Mouse (Mus musculus) gastrocnemius, adult 2 months (tissue): ENCODE results near the gene Nme3. TPM values are rescaled to one million over a fixed set of nuclear protein-coding genes. Genes with fewer than 3 reads are reported as not detected.
"Not testable (repeated sequence)": the region's sequence is repeated elsewhere in the genome, so short reads cannot be mapped to it uniquely, and the experiment has no call there.

Experiments
- DNase-seq: peaks from one replicate; pipeline ENCODE4 v3.0.0; 2022
- H3K27ac ChIP-seq: fragments of 200-600 bp; 2 replicates; pipeline ENCODE4 v1.8.1; 2022; ENCODE audit warnings: mild to moderate bottlenecking
- H3K4me3 ChIP-seq: fragments of 200-600 bp; 2 replicates; pipeline ENCODE4 v1.8.1; 2022; ENCODE audit warnings: mild to moderate bottlenecking, moderate library complexity
- CTCF ChIP-seq: fragments of 200-600 bp; IDR thresholded peaks from 2 replicates; pipeline ENCODE4 v1.8.1; 2022; ENCODE audit warnings: antibody characterized with exemption, mild to moderate bottlenecking, moderate library complexity
- intact Hi-C: fragments of 180-260 bp; cut with DNase I; formaldehyde crosslinking; loops from one replicate; pipeline ENCODE4 v1.15.1; 2025
- total RNA-seq, 2 experiments: library from RNA; stranded (reverse); gene quantifications; 2 replicates each; pipeline ENCODE4 v1.2.3; 2021

The Nme3 gene
- total RNA-seq, 2 experiments from 2014 or later: 10.2 to 13.1 TPM

- intact Hi-C loops: no loop called here
- no peak for DNase-seq
- Histone ChIP-seq H3K4me3 (no peak overlapping the region), H3K27ac (no peak overlapping the region)
- TF ChIP-seq CTCF: no peak
These were observed 26.9 kb downstream of the Nme3 start for GRCm38 (mm10) chr17:24923246-24923645.

- intact Hi-C loops: no loop called here
- Histone ChIP-seq H3K27ac (no peak overlapping the region), H3K4me3 (no peak overlapping the region)
- no peak for DNase-seq
- TF ChIP-seq CTCF: no peak
These were observed 33.2 kb downstream of the Nme3 start for GRCm38 (mm10) chr17:24929506-24929905.

- H3K27ac ChIP-seq: no peak overlapping the region
- intact Hi-C loops: no loop called here
- no peak for DNase-seq
- no peak for TF ChIP-seq CTCF
- no peak overlapping the region for H3K4me3 ChIP-seq
These were observed 36.1 kb downstream of the Nme3 start for GRCm38 (mm10) chr17:24932431-24932830.

GRCm38 (mm10) chr17:24933163-24933562, 36.9 kb downstream of the Nme3 start:
- no peak for TF ChIP-seq CTCF
- Histone ChIP-seq H3K4me3 (no peak overlapping the region), H3K27ac (no peak overlapping the region)
- no peak for DNase-seq
- intact Hi-C loops: no loop called here

GRCm38 (mm10) chr17:24934926-24935325, 38.6 kb downstream of the Nme3 start:
- Histone ChIP-seq H3K4me3 (peak overlapping the region; percentile 99), H3K27ac (no peak overlapping the region)
- TF ChIP-seq CTCF: no peak
- intact Hi-C loops: loop anchor here (5.0 kb wide), 2 partner anchors 77 to 337 kb away; partner anchors contain the start of gene Ube2i
- no peak for DNase-seq

GRCm38 (mm10) chr17:24935666-24936065, 39.4 kb downstream of the Nme3 start:
- Histone ChIP-seq H3K4me3 (peak overlapping the region; percentile 99), H3K27ac (peak overlapping the region; percentile 91; the same call in 1 of the 2 replicates)
- intact Hi-C loops: loop anchor here (5.0 kb wide), 2 partner anchors 77 to 337 kb away; partner anchors contain the start of gene Ube2i
- TF ChIP-seq CTCF: no peak
- DNase-seq: no peak

- peak within 1 kb of the TSS; percentile 99 for H3K4me3 ChIP-seq
- DNase-seq: peak; percentile 98
- TF ChIP-seq CTCF: peak; percentile 9; the same call in 1 of the 2 replicates
- intact Hi-C loops: loop anchor here (5.0 kb wide), 2 partner anchors 76 to 336 kb away; partner anchors contain the start of gene Ube2i
- peak within 1 kb of the TSS; percentile 91 for H3K27ac ChIP-seq
These were observed 40.2 kb downstream of the Nme3 start, which contains the start of gene Mapk8ip3 for GRCm38 (mm10) chr17:24936259-24937237. TSS of gene Mapk8ip3 (minus strand) at chr17:24936977.

- H3K27ac ChIP-seq: peak overlapping the region; percentile 91
- intact Hi-C loops: loop anchor here (5.0 kb wide), 2 partner anchors 75 to 335 kb away; partner anchors contain the start of gene Ube2i
- TF ChIP-seq CTCF: peak; percentile 8; the same call in 1 of the 2 replicates
- H3K4me3 ChIP-seq: peak overlapping the region; percentile 99
- DNase-seq: no peak
These were observed 41.0 kb downstream of the Nme3 start for GRCm38 (mm10) chr17:24937266-24937665.

GRCm38 (mm10) chr17:24942453-24942852, 46.2 kb downstream of the Nme3 start:
- TF ChIP-seq CTCF: peak; percentile 74
- H3K27ac ChIP-seq, intact Hi-C loops, H3K4me3 ChIP-seq: not testable (repeated sequence)
- peak; percentile 54 for DNase-seq

GRCm38 (mm10) chr17:24943036-24943435, 46.7 kb downstream of the Nme3 start:
- no peak overlapping the region for H3K4me3 ChIP-seq
- DNase-seq: no peak
- no peak overlapping the region for H3K27ac ChIP-seq
- TF ChIP-seq CTCF: no peak
- intact Hi-C loops: no loop called here

GRCm38 (mm10) chr17:24943589-24943988, 47.3 kb downstream of the Nme3 start:
- DNase-seq, intact Hi-C loops: not testable (repeated sequence)

More at GRCm38 (mm10) chr17:24943589-24943988, 47.3 kb downstream of the Nme3 start:
- H3K4me3 ChIP-seq, H3K27ac ChIP-seq: not testable (repeated sequence)

Other genes with a start within 250 kb of the Nme3 start
- gene Slc9a3r2, start 246.2 kb upstream of the Nme3 start, total RNA-seq: 10 to 100 TPM; 27.8 to 52.9 TPM
- not detected for gene Npw, start 238.0 kb upstream of the Nme3 start, total RNA-seq
- 10 to 100 TPM; 22.1 to 24.5 TPM for gene Zfp598, start 226.8 kb upstream of the Nme3 start, total RNA-seq
- not detected for gene Syngr3, start 206.5 kb upstream of the Nme3 start, total RNA-seq
- gene Gfer, start 200.3 kb upstream of the Nme3 start, total RNA-seq: 10 to 100 TPM; 32.8 to 37.5 TPM
- under 1 TPM; 0.56 to 0.74 TPM for gene Noxo1, start 200.3 kb upstream of the Nme3 start, total RNA-seq
- gene Tbl3, start 188.8 kb upstream of the Nme3 start, total RNA-seq: 10 to 100 TPM; 15.5 to 16.7 TPM
- gene Rnf151, start 178.4 kb upstream of the Nme3 start, total RNA-seq: not detected
- gene Rps2, start 178.4 kb upstream of the Nme3 start, total RNA-seq: 100 to 1,000 TPM; 508 to 641 TPM
- 100 to 1,000 TPM; 367 to 608 TPM for gene Ndufb10, start 172.0 kb upstream of the Nme3 start, total RNA-seq
- 100 to 1,000 TPM; 753 to 889 TPM for gene Rpl3l, start 168.7 kb upstream of the Nme3 start, total RNA-seq
- 100 to 1,000 TPM; 165 to 220 TPM for gene Msrb1, start 159.9 kb upstream of the Nme3 start, total RNA-seq
- not detected for gene Hs3st6, start 143.5 kb upstream of the Nme3 start, total RNA-seq
- not detected for gene Meiob, start 92.2 kb upstream of the Nme3 start, total RNA-seq
- 10 to 100 TPM; 75.8 to 90.9 TPM for gene Hagh, start 56.4 kb upstream of the Nme3 start, total RNA-seq
- 10 to 100 TPM; 34.6 to 50.6 TPM for gene Fahd1, start 46.1 kb upstream of the Nme3 start, total RNA-seq
- gene Igfals, start 30.5 kb upstream of the Nme3 start, total RNA-seq: 1 to 10 TPM; 3.4 to 4.0 TPM
- gene Nubp2, start 10.2 kb upstream of the Nme3 start, total RNA-seq: 10 to 100 TPM; 10.5 to 11.3 TPM
- gene Spsb3, start 9.9 kb upstream of the Nme3 start, total RNA-seq: 10 to 100 TPM; 30.4 to 37.7 TPM
- gene Eme2, start 1.4 kb upstream of the Nme3 start, total RNA-seq: 10 to 100 TPM in 1 of 2 experiments, 1 to 10 TPM in 1; 9.3 to 10.9 TPM
- 10 to 100 TPM; 75.8 to 95.7 TPM for gene Mrps34, start 1.4 kb upstream of the Nme3 start, total RNA-seq
- gene Mapk8ip3, start 40.5 kb downstream of the Nme3 start, total RNA-seq: 10 to 100 TPM; 19.3 to 21.8 TPM
- gene Jpt2, start 64.2 kb downstream of the Nme3 start, total RNA-seq: 1 to 10 TPM; 5.3 to 6.8 TPM
- gene Cramp1l, start 119.3 kb downstream of the Nme3 start, total RNA-seq: 1 to 10 TPM; 6.3 to 7.1 TPM
- gene Ift140, start 119.6 kb downstream of the Nme3 start, total RNA-seq: 1 to 10 TPM; 2.8 to 2.9 TPM
- 10 to 100 TPM in 1 of 2 experiments, 1 to 10 TPM in 1; 8.3 to 21.5 TPM for gene Tmem204, start 187.1 kb downstream of the Nme3 start, total RNA-seq
- gene Telo2, start 219.5 kb downstream of the Nme3 start, total RNA-seq: 10 to 100 TPM in 1 of 2 experiments, 1 to 10 TPM in 1; 4.5 to 11.4 TPM
- 1 to 10 TPM; 2.2 to 6.1 TPM for gene Ptx4, start 224.3 kb downstream of the Nme3 start, total RNA-seq
- 10 to 100 TPM; 16.2 to 19.2 TPM for gene Clcn7, start 236.9 kb downstream of the Nme3 start, total RNA-seq